Mouse (Mus musculus): ENCODE data around the gene Fat3. TPM values are rescaled to one million over a fixed set of nuclear protein-coding genes. Genes with fewer than 3 reads are reported as not detected.

Gene Fat3
- polyA plus RNA-seq (2011; ENCODE audit: insufficient read depth, insufficient read length, low replicate concordance, missing spikeins): 0.41 TPM in 1 of 2 replicates, not detected in the other

DNA sequence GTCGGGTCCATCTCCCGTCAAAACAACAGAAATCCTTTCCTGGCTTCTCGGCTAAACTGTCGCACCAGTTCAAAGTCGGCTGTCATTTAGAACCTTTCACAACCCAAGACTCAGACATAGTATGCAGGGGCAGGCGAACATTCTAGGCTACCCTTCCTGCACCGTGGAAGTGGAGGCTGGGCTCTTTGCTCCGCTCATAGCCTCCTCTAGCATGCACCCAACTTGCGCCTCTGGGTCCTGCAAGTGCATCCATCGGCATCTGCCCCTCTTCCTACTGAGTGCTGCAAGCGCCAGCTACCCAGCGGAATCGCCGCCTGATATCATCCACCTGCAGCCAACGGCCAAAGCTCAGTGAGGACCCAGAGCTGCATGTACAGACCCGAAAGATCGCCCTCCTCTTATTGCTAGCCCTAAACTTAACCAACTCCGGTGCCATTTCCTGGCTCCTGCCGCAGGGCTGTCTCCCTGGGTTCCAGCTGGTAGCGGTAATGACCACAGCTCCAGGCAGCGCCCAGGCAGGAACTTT lies at the start of gene Fat3:
TSS of gene Fat3 (minus strand) at position 100 of the 526 bp plus-strand sequence.
- H3K4me1 ChIP-seq (ENCODE audit: control insufficient read depth, insufficient read depth, low read length): no peaks in the 10 kb centered on the region
- no peak within 1 kb of the TSS; the same call in 1 of the 2 replicates for H3K27ac ChIP-seq (ENCODE audit: control insufficient read depth, insufficient read depth, low read depth, low read length, poor library complexity)
- no peak for TF ChIP-seq POLR2A (IDR thresholded peaks at IDR 0.05; ENCODE audit: borderline replicate concordance, control insufficient read depth, low read depth, low read length)
- no peak for TF ChIP-seq CTCF (IDR thresholded peaks at IDR 0.05; ENCODE audit: control insufficient read depth, insufficient read depth, low read length)
- no peak within 1 kb of the TSS for H3K4me3 ChIP-seq (replicated peaks; ENCODE audit: control insufficient read depth, low read depth, low read length)
- WGBS: 2% methylated on average over 21 of the region's 21 CpGs

DNA sequence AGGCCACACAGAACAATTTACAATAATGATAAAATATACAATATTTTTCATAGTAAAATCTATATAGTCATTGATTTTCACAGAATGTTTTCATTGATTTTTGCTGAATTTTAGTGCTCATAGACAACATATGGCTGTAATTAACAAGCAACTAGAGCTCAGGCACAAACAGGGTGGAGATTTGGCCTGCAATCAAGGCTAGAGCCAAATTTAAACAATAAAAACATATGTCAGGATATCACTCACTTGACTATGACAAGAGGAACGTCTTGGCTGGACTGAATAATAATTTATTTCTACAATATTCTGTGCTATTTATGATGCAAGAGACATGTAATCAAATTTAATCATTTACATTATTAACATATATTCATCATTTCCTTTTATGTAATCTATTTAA lies 31.8 kb upstream of the Fat3 start:
- H3K4me1 ChIP-seq (ENCODE audit: control insufficient read depth, insufficient read depth, low read length): no peaks in the 10 kb centered on the region
- TF ChIP-seq POLR2A (IDR thresholded peaks at IDR 0.05; ENCODE audit: borderline replicate concordance, control insufficient read depth, low read depth, low read length) (no peak), CTCF (IDR thresholded peaks at IDR 0.05; ENCODE audit: control insufficient read depth, insufficient read depth, low read length) (no peak)
- 47% methylated on average over 1 of the region's 1 CpGs for WGBS
- H3K27ac ChIP-seq (ENCODE audit: control insufficient read depth, insufficient read depth, low read depth, low read length, poor library complexity): no peak overlapping the region
- no peak overlapping the region for H3K4me3 ChIP-seq (replicated peaks; ENCODE audit: control insufficient read depth, low read depth, low read length)

DNA sequence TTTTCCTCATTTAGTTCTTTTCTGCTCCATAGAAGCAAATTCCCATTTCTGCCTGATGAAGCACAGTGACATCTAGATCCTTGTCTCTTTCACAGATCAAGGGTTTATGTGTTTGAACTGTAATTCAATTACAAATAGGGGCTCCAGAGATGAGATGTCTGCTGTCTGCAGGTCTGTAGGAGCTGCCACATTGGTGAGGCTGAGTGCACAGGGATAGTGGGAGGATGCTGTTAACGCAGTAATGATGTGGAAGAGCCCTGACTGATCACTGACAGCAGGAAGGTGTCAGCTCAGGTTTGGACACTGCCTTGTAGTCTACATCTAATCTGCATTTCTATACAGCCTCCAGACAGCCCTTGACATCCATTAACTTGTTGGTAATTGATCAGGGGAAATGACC lies 16.5 kb upstream of the Fat3 start:
- no peak overlapping the region for H3K4me3 ChIP-seq (replicated peaks; ENCODE audit: control insufficient read depth, low read depth, low read length)

DNA sequence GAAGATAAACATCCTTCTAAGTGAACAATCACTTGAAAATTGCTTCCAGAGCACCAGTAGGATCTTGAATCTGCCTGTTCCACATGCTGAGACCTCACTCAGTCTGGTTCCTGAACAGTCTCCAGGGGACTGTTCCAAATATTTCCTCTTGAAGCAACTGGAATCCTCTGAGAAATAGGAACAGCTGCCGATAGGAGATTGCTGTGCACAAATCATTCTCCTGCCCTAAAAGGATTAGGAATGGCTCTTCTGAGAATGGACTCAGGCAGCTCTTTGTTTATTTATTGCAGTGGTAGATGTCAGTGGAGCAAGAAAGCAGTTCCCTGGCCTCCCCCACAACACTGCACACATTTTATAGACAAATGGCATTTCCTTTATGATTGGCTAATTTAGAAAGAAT lies 10.9 kb upstream of the Fat3 start:
- H3K4me3 ChIP-seq (replicated peaks; ENCODE audit: control insufficient read depth, low read depth, low read length): no peak overlapping the region
- H3K27ac ChIP-seq (ENCODE audit: control insufficient read depth, insufficient read depth, low read depth, low read length, poor library complexity): no peak overlapping the region
- WGBS: 58% methylated on average over 1 of the region's 1 CpGs
- H3K4me1 ChIP-seq (ENCODE audit: control insufficient read depth, insufficient read depth, low read length): no peaks in the 10 kb centered on the region
- TF ChIP-seq CTCF (IDR thresholded peaks at IDR 0.05; ENCODE audit: control insufficient read depth, insufficient read depth, low read length): no peak

More for the DNA sequence above, 16.5 kb upstream of the Fat3 start:
- 79% methylated on average over 1 of the region's 1 CpGs for WGBS
- Histone ChIP-seq H3K27ac (ENCODE audit: control insufficient read depth, insufficient read depth, low read depth, low read length, poor library complexity) (no peak overlapping the region), H3K4me1 (ENCODE audit: control insufficient read depth, insufficient read depth, low read length) (no peaks in the 10 kb centered on the region)
- no peak for TF ChIP-seq CTCF (IDR thresholded peaks at IDR 0.05; ENCODE audit: control insufficient read depth, insufficient read depth, low read length)
- no peak for TF ChIP-seq POLR2A (IDR thresholded peaks at IDR 0.05; ENCODE audit: borderline replicate concordance, control insufficient read depth, low read depth, low read length)

DNA sequence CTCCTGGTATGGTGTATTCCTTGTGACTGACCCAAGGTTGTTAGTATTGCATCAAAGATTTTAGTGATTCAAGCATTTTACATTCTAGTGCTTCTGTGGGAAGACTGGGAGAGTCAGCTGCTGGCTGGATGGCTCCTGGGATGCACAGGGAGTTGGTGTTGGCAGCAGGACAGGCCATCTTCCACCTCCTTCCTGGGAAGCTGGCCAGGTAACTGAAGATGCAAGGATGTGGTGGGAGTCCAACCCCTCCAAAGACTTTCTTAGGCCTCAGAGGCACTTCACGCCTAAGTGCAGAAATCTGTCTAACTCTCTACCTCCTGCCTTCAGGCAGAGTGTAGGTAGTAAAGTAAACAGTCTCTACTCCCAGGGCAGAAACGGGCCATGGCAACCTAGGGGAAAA lies 2.7 kb upstream of the Fat3 start:
- WGBS: 67% methylated on average over 2 of the region's 2 CpGs

DNA sequence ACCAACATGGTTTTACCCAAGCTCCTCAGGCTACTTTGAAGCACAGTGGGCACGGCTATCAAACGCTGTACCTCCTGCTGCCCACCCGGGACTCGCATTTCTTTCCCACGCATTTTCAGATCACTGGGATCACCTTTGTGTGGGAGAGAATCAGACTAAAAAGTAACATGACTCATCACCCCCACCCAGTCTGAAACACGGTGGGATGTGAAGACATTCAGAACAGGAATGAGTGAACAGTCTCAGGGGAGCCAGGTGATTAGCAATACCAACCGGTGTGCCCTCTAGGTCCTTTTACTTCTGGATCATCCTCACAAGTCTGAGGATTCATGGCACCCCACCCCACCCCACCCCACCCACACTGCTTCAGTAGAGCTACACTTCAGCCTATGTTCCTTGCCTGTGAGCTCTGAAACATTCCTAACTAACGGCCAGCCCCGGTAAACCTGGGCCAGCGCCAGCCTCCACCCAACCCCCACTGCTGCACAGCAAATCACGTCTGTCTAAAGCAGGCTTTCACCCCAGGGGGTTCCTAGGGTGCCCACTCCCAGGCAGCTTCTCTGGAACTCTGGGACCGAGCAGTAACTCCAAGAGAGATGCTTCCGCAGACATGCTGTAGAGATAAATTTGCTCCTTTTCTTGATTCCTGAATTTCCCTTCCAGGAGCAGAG lies 1.7 kb upstream of the Fat3 start:
- WGBS: 24% methylated on average over 13 of the region's 13 CpGs
- Histone ChIP-seq H3K27ac (ENCODE audit: control insufficient read depth, insufficient read depth, low read depth, low read length, poor library complexity) (no peak overlapping the region), H3K4me3 (replicated peaks; ENCODE audit: control insufficient read depth, low read depth, low read length) (no peak overlapping the region), H3K4me1 (ENCODE audit: control insufficient read depth, insufficient read depth, low read length) (no peaks in the 10 kb centered on the region)
- TF ChIP-seq POLR2A (IDR thresholded peaks at IDR 0.05; ENCODE audit: borderline replicate concordance, control insufficient read depth, low read depth, low read length) (no peak), CTCF (IDR thresholded peaks at IDR 0.05; ENCODE audit: control insufficient read depth, insufficient read depth, low read length) (no peak)

More for the DNA sequence above, 2.7 kb upstream of the Fat3 start:
- Histone ChIP-seq H3K4me1 (ENCODE audit: control insufficient read depth, insufficient read depth, low read length) (no peaks in the 10 kb centered on the region), H3K4me3 (replicated peaks; ENCODE audit: control insufficient read depth, low read depth, low read length) (no peak overlapping the region), H3K27ac (ENCODE audit: control insufficient read depth, insufficient read depth, low read depth, low read length, poor library complexity) (no peak overlapping the region)
- no peak for TF ChIP-seq CTCF (IDR thresholded peaks at IDR 0.05; ENCODE audit: control insufficient read depth, insufficient read depth, low read length)
- TF ChIP-seq POLR2A (IDR thresholded peaks at IDR 0.05; ENCODE audit: borderline replicate concordance, control insufficient read depth, low read depth, low read length): no peak

DNA sequence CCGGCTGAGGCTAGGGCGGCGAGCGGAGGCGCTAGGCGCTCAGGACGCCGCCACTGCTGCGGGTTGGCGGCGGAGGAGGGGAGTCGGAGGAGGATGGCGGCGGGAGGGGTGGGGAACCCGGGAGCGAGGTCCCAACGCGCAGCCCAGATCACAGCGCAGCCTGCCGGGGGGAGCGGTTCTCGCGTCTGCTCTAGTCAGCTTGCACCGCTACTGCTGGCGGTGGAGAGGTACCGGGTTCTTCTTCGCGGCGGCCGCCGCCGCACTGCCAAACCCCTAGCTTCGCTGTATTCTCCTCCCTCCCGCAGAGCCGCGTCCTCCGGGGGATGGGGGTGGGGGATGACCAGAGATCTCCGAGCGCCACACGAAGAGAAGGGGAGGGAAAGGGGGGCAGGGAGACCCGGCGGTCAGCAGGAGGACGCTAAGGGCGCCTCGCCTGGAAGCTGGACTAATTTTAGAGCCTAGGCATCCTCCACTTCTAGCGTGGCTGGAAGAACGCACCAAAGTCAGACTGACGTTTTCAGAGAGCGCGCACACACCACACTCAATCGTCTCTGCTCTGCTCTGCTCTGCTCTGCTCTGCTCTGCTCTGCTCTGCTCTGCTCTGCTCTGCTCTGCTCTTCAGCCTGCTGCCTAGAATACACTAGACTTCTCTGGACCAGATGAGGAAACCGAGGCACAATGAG lies 1.0 kb upstream of the Fat3 start:
- WGBS: 2% methylated on average over 51 of the region's 52 CpGs
- Histone ChIP-seq H3K4me1 (ENCODE audit: control insufficient read depth, insufficient read depth, low read length) (no peaks in the 10 kb centered on the region), H3K4me3 (replicated peaks; ENCODE audit: control insufficient read depth, low read depth, low read length) (no peak overlapping the region), H3K27ac (ENCODE audit: control insufficient read depth, insufficient read depth, low read depth, low read length, poor library complexity) (no peak overlapping the region)
- no peak for TF ChIP-seq POLR2A (IDR thresholded peaks at IDR 0.05; ENCODE audit: borderline replicate concordance, control insufficient read depth, low read depth, low read length)
- TF ChIP-seq CTCF (IDR thresholded peaks at IDR 0.05; ENCODE audit: control insufficient read depth, insufficient read depth, low read length): no peak

DNA sequence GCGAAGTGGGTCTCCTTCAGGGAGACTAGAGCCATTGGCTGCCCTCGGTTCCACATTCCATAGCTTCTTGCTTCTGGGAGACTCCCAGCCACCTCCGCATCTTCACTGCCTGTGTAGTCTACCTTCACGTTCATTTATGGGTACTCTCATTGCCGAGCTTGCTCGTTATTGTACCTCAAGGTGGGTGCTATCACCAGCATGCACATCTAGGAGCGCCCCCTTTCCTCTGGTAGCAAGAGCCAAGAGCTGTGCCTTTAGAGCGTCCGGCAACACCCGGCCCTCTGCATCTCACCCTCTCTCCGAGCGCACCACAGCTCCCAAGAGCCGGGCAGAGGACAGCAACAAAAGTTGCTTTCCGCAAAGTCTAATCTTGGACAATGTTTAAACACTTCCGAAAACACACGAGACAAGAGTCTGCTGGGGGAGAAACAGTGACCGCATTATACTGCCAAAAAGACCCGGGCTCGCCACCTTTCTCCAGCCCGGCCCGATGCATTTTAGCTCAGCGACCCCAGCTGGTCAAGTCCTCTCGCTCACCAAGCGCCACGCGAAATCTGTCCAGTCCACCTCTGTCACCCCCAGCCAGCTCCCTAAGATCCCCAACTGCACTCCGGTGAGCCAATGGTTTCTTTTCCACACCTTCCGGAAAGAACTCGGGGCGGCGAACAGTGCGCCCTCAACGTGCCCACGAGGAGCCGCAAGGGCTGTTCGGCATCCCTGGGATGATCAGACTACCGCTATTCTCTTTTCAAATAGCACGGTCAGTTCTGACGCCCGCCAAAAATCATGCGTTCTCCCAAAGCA lies 501 bp downstream of the Fat3 start:
- no peaks in the 10 kb centered on the region for H3K4me1 ChIP-seq (ENCODE audit: control insufficient read depth, insufficient read depth, low read length)
- no peak overlapping the region for H3K4me3 ChIP-seq (replicated peaks; ENCODE audit: control insufficient read depth, low read depth, low read length)
- no peak for TF ChIP-seq CTCF (IDR thresholded peaks at IDR 0.05; ENCODE audit: control insufficient read depth, insufficient read depth, low read length)
- TF ChIP-seq POLR2A (IDR thresholded peaks at IDR 0.05; ENCODE audit: borderline replicate concordance, control insufficient read depth, low read depth, low read length): no peak
- WGBS: 3% methylated on average over 41 of the region's 41 CpGs
- no peak overlapping the region; the same call in 1 of the 2 replicates for H3K27ac ChIP-seq (ENCODE audit: control insufficient read depth, insufficient read depth, low read depth, low read length, poor library complexity)

Measured in bone marrow, adult 2 months (tissue).